Mouse (Mus musculus) right cerebral cortex, postnatal 4 days (tissue): ENCODE data around the gene Xlr3b.
"Not testable (repeated sequence)": the region's sequence is repeated elsewhere in the genome, so short reads cannot be mapped to it uniquely, and the experiment has no call there.

Experiments used
- DNase-seq: peaks from one replicate; pipeline ENCODE4 v3.0.0-alpha.2; 2022

Gene Xlr3b

GRCm38 (mm10) chrX:73191934-73192333, at the start of gene Xlr3b:
TSS of gene Xlr3b (plus strand) at chrX:73192207.
- DNase-seq, result peak; percentile 3

GRCm38 (mm10) chrX:73143218-73143618, 48.8 kb upstream of the Xlr3b start:
- not testable (repeated sequence) for DNase-seq

DNA sequence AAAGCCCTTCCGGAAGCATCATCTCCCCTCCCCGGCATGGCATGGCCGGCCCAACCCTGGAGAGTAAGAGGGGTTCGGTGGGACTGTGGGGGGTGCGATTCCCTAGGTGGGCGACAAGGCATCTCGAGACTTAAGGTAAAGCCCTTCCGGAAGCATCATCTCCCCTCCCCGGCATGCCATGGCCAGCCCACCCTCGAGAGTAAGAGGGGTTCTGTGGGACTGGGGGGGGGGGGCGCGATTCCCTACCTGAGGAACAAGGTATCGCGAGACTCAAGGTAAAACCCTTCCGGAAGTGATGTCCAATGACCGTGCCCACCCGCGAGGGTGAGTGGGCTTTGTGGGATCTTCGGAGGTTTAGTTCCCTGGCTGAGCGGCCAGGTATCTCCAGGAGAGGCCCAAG, 43.5 kb upstream of the Xlr3b start, which contains the start of gene Xlr5b:
Xlr5b (plus strand) TSS at position 301 of the 400 bp plus-strand sequence.
- not testable (repeated sequence) for DNase-seq

- DNase-seq, result not testable (repeated sequence)
Measured at GRCm38 (mm10) chrX:73149350-73149749, 42.7 kb upstream of the Xlr3b start, which contains the start of gene DXBay18. TSS of gene DXBay18 (minus strand) at chrX:73149450.

GRCm38 (mm10) chrX:73176889-73177288, 15.1 kb upstream of the Xlr3b start, which contains the start of gene Spin2d:
TSS of gene Spin2d (minus strand) at chrX:73176989.
- not testable (repeated sequence) for DNase-seq

GRCm38 (mm10) chrX:73213819-73214564, 22.0 kb downstream of the Xlr3b start, which contains the start of gene Xlr4b:
TSS of gene Xlr4b (plus strand) at chrX:73214333.
- DNase-seq, result not testable (repeated sequence)

DNA sequence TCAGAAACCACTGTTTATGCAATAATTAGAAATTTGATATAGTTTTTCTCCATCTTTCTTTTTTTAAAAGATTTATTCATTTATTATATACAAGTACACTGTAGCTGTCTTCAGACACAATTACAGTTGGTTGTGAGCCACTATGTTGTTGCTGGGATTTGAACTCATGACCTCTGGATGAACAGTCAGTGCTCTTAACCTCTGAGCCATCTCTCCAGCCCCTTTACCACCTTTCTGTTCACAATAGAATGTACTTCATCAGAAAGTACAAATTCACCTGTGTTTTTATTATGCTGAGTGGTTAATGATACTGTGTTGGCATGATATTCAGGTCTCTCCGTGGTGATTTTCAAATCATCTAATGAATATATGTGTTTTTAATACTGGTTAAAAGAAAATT, 33.4 kb downstream of the Xlr3b start:
- DNase-seq, result no peak

- peak; percentile 67 for DNase-seq
Measured at GRCm38 (mm10) chrX:73227914-73228605, 36.1 kb downstream of the Xlr3b start, which contains the start of gene F8a. TSS of gene F8a (plus strand) at chrX:73228291.

DNA sequence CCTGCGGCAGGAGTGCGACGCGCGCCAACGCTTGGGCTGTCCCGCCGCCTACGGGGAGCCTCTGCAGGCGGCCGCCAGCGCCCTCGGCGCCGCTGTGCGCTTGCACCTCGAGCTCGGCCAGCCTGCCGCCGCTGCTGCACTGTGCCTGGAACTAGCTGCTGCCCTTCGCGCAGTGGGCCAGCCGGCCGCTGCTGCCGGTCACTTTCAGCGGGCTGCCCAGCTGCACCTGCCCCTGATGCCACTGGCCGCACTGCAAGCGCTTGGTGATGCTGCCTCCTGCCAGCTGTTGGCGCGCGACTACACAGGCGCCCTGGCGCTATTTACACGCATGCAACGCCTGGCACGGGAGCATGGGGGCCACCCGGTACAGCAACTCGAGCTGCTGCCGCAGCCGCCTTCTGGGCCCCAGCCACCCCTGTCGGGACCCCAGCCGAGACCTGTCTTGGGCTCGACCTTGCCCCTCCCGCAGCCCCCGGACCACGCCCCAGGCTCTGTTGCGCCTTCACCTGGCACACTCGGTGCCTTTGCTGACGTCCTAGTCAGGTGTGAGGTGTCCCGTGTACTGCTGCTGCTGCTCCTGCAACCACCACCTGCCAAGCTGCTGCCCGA, 36.7 kb downstream of the Xlr3b start:
- peak; percentile 54 for DNase-seq

DNA sequence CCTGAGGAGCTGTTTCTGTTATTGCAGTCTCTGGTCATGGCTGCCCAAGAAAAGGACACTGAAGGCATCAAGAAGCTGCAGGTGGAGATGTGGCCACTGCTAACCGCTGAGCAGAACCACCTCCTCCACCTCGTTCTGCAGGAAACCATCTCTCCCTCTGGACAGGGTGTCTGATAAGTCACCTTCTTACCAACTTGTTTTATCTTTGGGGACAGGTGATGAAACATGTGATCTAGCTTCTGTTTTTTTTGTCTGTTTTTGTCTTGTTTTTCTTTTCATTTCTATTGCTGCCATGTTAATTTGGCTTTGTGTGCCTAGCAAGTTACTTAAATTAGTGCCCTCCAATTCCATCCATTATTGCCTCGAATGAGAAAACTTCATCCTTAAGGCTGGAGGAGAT, 37.3 kb downstream of the Xlr3b start:
- DNase-seq, result no peak

- DNase-seq, result not testable (repeated sequence)
Measured at GRCm38 (mm10) chrX:73242821-73243325, 50.9 kb downstream of the Xlr3b start, which contains the start of gene Xlr4c. TSS of gene Xlr4c (minus strand) at chrX:73243130.
